Mouse (Mus musculus): ENCODE results near the gene Pdpk1. TPM values are rescaled to one million over a fixed set of nuclear protein-coding genes. Genes with fewer than 3 reads are reported as not detected.
"Not testable (repeated sequence)": the region's sequence is repeated elsewhere in the genome, so short reads cannot be mapped to it uniquely, and the experiment has no call there.

The Pdpk1 gene
- polyA plus RNA-seq, 1 experiment from 2014 or later, result 45.6 TPM

- peaks cover 0 to 6% of the 10 kb centered on the region in 2 experiments; a peak in 1 of 4 replicates for H3K4me1 ChIP-seq (ENCODE audit: control insufficient read depth in 2 of 2, insufficient read depth in 2 of 2, low read length in 2 of 2)
- no peak overlapping the region for H3K9ac ChIP-seq (ENCODE audit: low read length)
- no peak overlapping the region for H3K27ac ChIP-seq (replicated peaks in 1 of 2; ENCODE audit: control insufficient read depth in 1 of 2, insufficient read depth in 1 of 2, low read depth in 2 of 2, low read length in 2 of 2)
- no peaks in the 10 kb centered on the region for H3K27me3 ChIP-seq (ENCODE audit: control insufficient read depth, insufficient read depth, low read length)
- WGBS, result 73% methylated on average over 3 of the region's 3 CpGs
- ATAC-seq (ENCODE audit: insufficient number of reproducible peaks, insufficient read depth, low FRiP score, low read depth), result no peak
- H3K4me3 ChIP-seq (ENCODE audit: control insufficient read depth in 1 of 2, insufficient read depth in 1 of 2, low read depth in 1 of 2, low read length in 2 of 2), result no peak overlapping the region
- no peaks in the 10 kb centered on the region for H3K9me3 ChIP-seq (ENCODE audit: control insufficient read depth, low read length)
- H3K36me3 ChIP-seq (ENCODE audit: control insufficient read depth, insufficient read depth, low read length), result no peaks in the 10 kb centered on the region
- H3K4me2 ChIP-seq (ENCODE audit: low read length), result no peak overlapping the region
Observed at GRCm38 (mm10) chr17:24119446-24119845, 31.3 kb downstream of the Pdpk1 start.

DNA sequence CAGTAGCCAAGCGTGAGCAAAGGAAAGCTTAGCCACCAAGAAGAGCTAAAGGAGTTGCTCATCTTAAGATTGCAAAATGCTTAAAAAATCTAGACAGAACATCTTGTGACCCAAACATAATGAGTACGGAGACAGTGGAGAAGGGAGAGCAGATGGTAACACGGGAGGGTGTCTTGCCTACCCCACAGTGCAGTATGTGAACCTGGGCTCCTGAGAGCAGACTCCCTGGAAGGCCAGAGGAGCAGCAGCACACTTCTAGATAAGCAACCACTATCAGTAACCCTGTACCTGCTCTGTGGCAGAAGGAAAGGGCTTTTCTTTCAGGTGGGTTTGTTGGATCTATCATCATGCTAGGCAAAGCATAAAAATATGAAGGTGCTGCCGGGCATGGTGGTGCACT is 37.7 kb downstream of the Pdpk1 start:
- Histone ChIP-seq H3K4me3 (ENCODE audit: control insufficient read depth in 1 of 2, insufficient read depth in 1 of 2, low read depth in 1 of 2, low read length in 2 of 2) (no peak overlapping the region), H3K27ac (replicated peaks in 1 of 2; ENCODE audit: control insufficient read depth in 1 of 2, insufficient read depth in 1 of 2, low read depth in 2 of 2, low read length in 2 of 2) (no peak overlapping the region), H3K9ac (ENCODE audit: low read length) (no peak overlapping the region), H3K27me3 (ENCODE audit: control insufficient read depth, insufficient read depth, low read length) (no peaks in the 10 kb centered on the region), H3K36me3 (ENCODE audit: control insufficient read depth, insufficient read depth, low read length) (peaks cover 29% of the 10 kb centered on the region), H3K4me2 (ENCODE audit: low read length) (no peak overlapping the region), H3K9me3 (ENCODE audit: control insufficient read depth, low read length) (no peaks in the 10 kb centered on the region), H3K4me1 (ENCODE audit: control insufficient read depth in 2 of 2, insufficient read depth in 2 of 2, low read length in 2 of 2) (peaks cover 5 to 17% of the 10 kb centered on the region in 2 experiments; a peak in 3 of 4 replicates)
- ATAC-seq (ENCODE audit: insufficient number of reproducible peaks, insufficient read depth, low FRiP score, low read depth), result no peak
- WGBS, result 83% methylated on average over 4 of the region's 4 CpGs

DNA sequence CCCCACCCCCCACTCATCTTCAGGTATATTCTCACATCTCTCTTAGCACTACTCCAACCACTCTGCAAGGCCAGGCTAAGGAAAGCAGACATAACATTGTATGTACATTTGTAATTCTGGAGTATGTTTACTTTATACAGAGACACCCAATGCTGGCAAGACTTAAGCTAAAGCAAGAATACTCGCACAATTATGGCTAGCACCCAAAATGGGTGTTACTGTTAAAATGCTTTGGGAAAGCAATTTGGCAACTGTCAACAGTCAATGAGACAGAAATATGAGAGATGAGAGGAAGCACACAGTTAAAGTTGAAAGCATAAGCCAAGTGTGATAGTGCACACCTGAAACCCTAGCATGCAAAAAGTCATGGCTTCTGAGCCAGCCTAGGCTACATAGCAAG is 39.5 kb downstream of the Pdpk1 start:
- no peak for ATAC-seq (ENCODE audit: insufficient number of reproducible peaks, insufficient read depth, low FRiP score, low read depth)
- H3K27me3 ChIP-seq (ENCODE audit: control insufficient read depth, insufficient read depth, low read length), result no peaks in the 10 kb centered on the region
- no peak overlapping the region for H3K9ac ChIP-seq (ENCODE audit: low read length)
- no peak overlapping the region for H3K4me2 ChIP-seq (ENCODE audit: low read length)
- H3K4me1 ChIP-seq (ENCODE audit: control insufficient read depth in 2 of 2, insufficient read depth in 2 of 2, low read length in 2 of 2), result peaks cover 5 to 15% of the 10 kb centered on the region in 2 experiments; a peak in 3 of 4 replicates
- no peak overlapping the region for H3K4me3 ChIP-seq (ENCODE audit: control insufficient read depth in 1 of 2, insufficient read depth in 1 of 2, low read depth in 1 of 2, low read length in 2 of 2)
- no peaks in the 10 kb centered on the region for H3K9me3 ChIP-seq (ENCODE audit: control insufficient read depth, low read length)
- no peak overlapping the region for H3K27ac ChIP-seq (replicated peaks in 1 of 2; ENCODE audit: control insufficient read depth in 1 of 2, insufficient read depth in 1 of 2, low read depth in 2 of 2, low read length in 2 of 2)
- 84% methylated on average over 1 of the region's 1 CpGs for WGBS
- peaks cover 47% of the 10 kb centered on the region for H3K36me3 ChIP-seq (ENCODE audit: control insufficient read depth, insufficient read depth, low read length)

DNA sequence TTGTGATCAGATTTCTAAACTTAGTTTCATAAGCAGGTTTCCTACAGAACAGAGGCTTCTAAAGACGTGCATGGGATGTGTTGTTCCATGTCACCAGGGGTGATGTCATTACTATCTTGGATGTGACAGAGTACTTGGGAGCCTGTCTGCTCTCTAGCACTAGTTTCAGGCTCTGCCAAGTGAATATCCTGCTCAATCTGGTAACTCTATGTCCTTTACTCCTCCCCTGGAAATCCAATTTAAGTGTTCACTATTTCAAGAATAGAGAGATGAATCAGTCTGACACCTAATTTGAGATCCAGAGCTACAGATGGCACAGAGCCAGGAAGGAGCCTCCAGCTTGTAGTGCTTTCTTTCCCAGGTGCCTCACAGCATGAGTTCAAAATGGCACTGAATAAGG is 41.8 kb downstream of the Pdpk1 start:
- Histone ChIP-seq H3K4me2 (ENCODE audit: low read length) (no peak overlapping the region), H3K27me3 (ENCODE audit: control insufficient read depth, insufficient read depth, low read length) (no peaks in the 10 kb centered on the region), H3K27ac (replicated peaks in 1 of 2; ENCODE audit: control insufficient read depth in 1 of 2, insufficient read depth in 1 of 2, low read depth in 2 of 2, low read length in 2 of 2) (peak overlapping the region; percentile 41 to 80), H3K4me1 (ENCODE audit: control insufficient read depth in 2 of 2, insufficient read depth in 2 of 2, low read length in 2 of 2) (peaks cover 5 to 11% of the 10 kb centered on the region in 2 experiments; a peak in 3 of 4 replicates), H3K9ac (ENCODE audit: low read length) (no peak overlapping the region), H3K9me3 (ENCODE audit: control insufficient read depth, low read length) (no peaks in the 10 kb centered on the region), H3K36me3 (ENCODE audit: control insufficient read depth, insufficient read depth, low read length) (peaks cover 67% of the 10 kb centered on the region), H3K4me3 (ENCODE audit: control insufficient read depth in 1 of 2, insufficient read depth in 1 of 2, low read depth in 1 of 2, low read length in 2 of 2) (no peak overlapping the region)
- WGBS, result 18% methylated on average over 1 of the region's 1 CpGs
- ATAC-seq (ENCODE audit: insufficient number of reproducible peaks, insufficient read depth, low FRiP score, low read depth), result peak; percentile 64; the same call in 1 of the 2 replicates

GRCm38 (mm10) chr17:24105111-24105510 is 45.6 kb downstream of the Pdpk1 start:
- Histone ChIP-seq H3K27ac (replicated peaks in 1 of 2; ENCODE audit: control insufficient read depth in 1 of 2, insufficient read depth in 1 of 2, low read depth in 2 of 2, low read length in 2 of 2) (no peak overlapping the region), H3K27me3 (ENCODE audit: control insufficient read depth, insufficient read depth, low read length) (no peaks in the 10 kb centered on the region), H3K4me1 (ENCODE audit: control insufficient read depth in 2 of 2, insufficient read depth in 2 of 2, low read length in 2 of 2) (peaks cover 5 to 11% of the 10 kb centered on the region in 2 experiments; a peak in 3 of 4 replicates), H3K9ac (ENCODE audit: low read length) (no peak overlapping the region), H3K36me3 (ENCODE audit: control insufficient read depth, insufficient read depth, low read length) (peaks cover 95% of the 10 kb centered on the region), H3K4me2 (ENCODE audit: low read length) (no peak overlapping the region), H3K9me3 (ENCODE audit: control insufficient read depth, low read length) (no peaks in the 10 kb centered on the region), H3K4me3 (ENCODE audit: control insufficient read depth in 1 of 2, insufficient read depth in 1 of 2, low read depth in 1 of 2, low read length in 2 of 2) (no peak overlapping the region)
- no peak for ATAC-seq (ENCODE audit: insufficient number of reproducible peaks, insufficient read depth, low FRiP score, low read depth)
- WGBS, result 91% methylated on average over 2 of the region's 2 CpGs

- H3K36me3 ChIP-seq (ENCODE audit: control insufficient read depth, insufficient read depth, low read length), result peaks cover 78% of the 10 kb centered on the region
- 92% methylated on average over 4 of the region's 4 CpGs for WGBS
- no peak for ATAC-seq (ENCODE audit: insufficient number of reproducible peaks, insufficient read depth, low FRiP score, low read depth)
Observed at GRCm38 (mm10) chr17:24098354-24098753, 52.4 kb downstream of the Pdpk1 start.

GRCm38 (mm10) chr17:24090575-24090974 is 60.1 kb downstream of the Pdpk1 start:
- Histone ChIP-seq H3K4me2 (ENCODE audit: low read length) (no peak overlapping the region), H3K27ac (replicated peaks in 1 of 2; ENCODE audit: control insufficient read depth in 1 of 2, insufficient read depth in 1 of 2, low read depth in 2 of 2, low read length in 2 of 2) (no peak overlapping the region), H3K36me3 (ENCODE audit: control insufficient read depth, insufficient read depth, low read length) (peaks cover 92% of the 10 kb centered on the region), H3K27me3 (ENCODE audit: control insufficient read depth, insufficient read depth, low read length) (no peaks in the 10 kb centered on the region), H3K9me3 (ENCODE audit: control insufficient read depth, low read length) (no peaks in the 10 kb centered on the region), H3K4me1 (ENCODE audit: control insufficient read depth in 2 of 2, insufficient read depth in 2 of 2, low read length in 2 of 2) (no peaks in the 10 kb centered on the region; a peak in 1 of 4 replicates), H3K9ac (ENCODE audit: low read length) (no peak overlapping the region), H3K4me3 (ENCODE audit: control insufficient read depth in 1 of 2, insufficient read depth in 1 of 2, low read depth in 1 of 2, low read length in 2 of 2) (no peak overlapping the region)
- WGBS, result 89% methylated on average over 1 of the region's 1 CpGs
- no peak for ATAC-seq (ENCODE audit: insufficient number of reproducible peaks, insufficient read depth, low FRiP score, low read depth)

More at GRCm38 (mm10) chr17:24098354-24098753, 52.4 kb downstream of the Pdpk1 start:
- Histone ChIP-seq H3K4me3 (ENCODE audit: control insufficient read depth in 1 of 2, insufficient read depth in 1 of 2, low read depth in 1 of 2, low read length in 2 of 2) (no peak overlapping the region), H3K4me1 (ENCODE audit: control insufficient read depth in 2 of 2, insufficient read depth in 2 of 2, low read length in 2 of 2) (no peaks in the 10 kb centered on the region), H3K27ac (replicated peaks in 1 of 2; ENCODE audit: control insufficient read depth in 1 of 2, insufficient read depth in 1 of 2, low read depth in 2 of 2, low read length in 2 of 2) (no peak overlapping the region), H3K9me3 (ENCODE audit: control insufficient read depth, low read length) (no peaks in the 10 kb centered on the region), H3K27me3 (ENCODE audit: control insufficient read depth, insufficient read depth, low read length) (no peaks in the 10 kb centered on the region), H3K4me2 (ENCODE audit: low read length) (no peak overlapping the region), H3K9ac (ENCODE audit: low read length) (no peak overlapping the region)

- WGBS, result 90% methylated on average over 4 of the region's 4 CpGs
- not testable (repeated sequence) for H3K9me3 ChIP-seq (ENCODE audit: control insufficient read depth, low read length); H3K4me3 ChIP-seq (ENCODE audit: control insufficient read depth in 1 of 2, insufficient read depth in 1 of 2, low read depth in 1 of 2, low read length in 2 of 2); ATAC-seq (ENCODE audit: insufficient number of reproducible peaks, insufficient read depth, low FRiP score, low read depth); H3K4me1 ChIP-seq (ENCODE audit: control insufficient read depth in 2 of 2, insufficient read depth in 2 of 2, low read length in 2 of 2); H3K27me3 ChIP-seq (ENCODE audit: control insufficient read depth, insufficient read depth, low read length); H3K27ac ChIP-seq (replicated peaks in 1 of 2; ENCODE audit: control insufficient read depth in 1 of 2, insufficient read depth in 1 of 2, low read depth in 2 of 2, low read length in 2 of 2); H3K9ac ChIP-seq (ENCODE audit: low read length); H3K4me2 ChIP-seq (ENCODE audit: low read length)
- peaks cover 82% of the 10 kb centered on the region for H3K36me3 ChIP-seq (ENCODE audit: control insufficient read depth, insufficient read depth, low read length)
Observed at GRCm38 (mm10) chr17:24086399-24086798, 64.3 kb downstream of the Pdpk1 start.
